Mouse (Mus musculus): ENCODE measurements around the gene Fosl1.

Fosl1 gene

DNA sequence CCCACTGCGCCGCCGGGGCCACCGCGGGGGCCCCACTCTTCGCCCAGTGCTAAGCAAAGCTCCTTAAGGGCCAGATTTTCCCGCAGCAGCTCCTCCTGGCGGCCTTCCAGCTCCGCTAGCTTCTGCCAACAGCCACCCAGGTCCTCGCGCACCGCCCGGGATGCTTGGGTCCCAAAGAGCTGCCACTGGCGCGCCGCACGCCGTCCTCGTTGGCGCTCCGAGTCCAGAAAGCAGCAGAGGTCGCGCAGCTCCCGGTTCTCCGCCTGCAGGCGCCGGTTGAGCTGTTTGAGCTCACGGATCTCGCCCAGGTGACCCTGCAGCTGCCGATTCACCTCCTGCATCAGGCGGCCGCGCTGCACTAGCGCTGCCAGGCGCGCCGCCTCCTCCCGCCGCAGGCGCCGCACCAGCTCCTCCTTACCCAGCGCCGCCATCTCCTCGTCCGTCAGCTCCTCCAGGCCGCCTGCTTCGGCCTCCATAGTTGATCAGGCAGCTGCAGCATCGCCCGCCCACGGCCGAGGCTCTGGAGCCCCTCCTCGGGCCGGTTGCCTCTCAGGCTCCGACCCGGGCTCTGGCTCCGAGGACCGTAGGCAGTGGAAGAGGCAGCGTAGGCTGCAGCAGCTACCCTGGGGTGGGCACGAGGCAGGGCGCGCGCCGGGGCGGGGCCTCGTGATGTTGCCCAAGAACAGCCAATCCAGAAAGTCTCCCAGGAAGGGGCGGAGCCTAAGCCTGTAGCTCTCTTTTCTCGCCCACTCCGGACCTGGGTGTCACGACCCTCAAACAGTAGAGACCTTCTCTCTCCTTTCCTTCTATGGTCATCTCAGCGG lies 9.8 kb downstream of the Fosl1 start:
- peak; percentile 56 for DNase-seq (ENCODE audit: extremely low spot score, low read depth, low spot score)

DNA sequence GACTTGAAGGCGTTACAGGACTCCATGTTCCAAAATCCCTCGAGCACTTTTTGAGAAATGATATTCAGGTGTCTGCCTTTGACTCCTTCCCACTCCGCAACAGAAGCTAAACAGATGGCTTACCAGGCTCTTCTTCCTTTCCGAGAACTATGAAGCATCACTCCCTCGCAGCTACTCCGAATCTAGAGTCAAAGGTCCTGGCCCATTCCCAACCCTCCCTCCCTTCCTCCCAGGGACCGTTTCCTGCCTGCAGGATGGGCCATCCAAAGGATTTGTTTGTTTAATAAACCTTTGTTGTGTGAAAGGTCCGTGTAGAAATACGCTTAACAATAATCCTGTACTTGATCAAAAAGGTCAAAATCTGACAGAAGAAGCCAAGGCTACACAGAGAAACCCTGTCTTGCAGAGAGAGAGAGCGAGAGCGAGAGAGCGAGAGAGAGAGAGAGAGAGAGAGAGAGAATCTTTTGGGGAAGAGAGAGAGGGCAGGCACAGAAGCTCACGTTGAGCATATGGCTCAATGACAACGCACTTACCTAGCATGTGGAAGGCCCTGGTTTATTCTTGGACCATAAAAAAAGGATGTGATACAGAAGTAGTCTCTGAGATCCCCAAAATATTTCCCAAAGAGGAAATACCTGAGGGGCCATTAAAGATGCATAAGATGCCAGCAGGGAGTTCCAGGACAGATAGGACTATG lies 10.5 kb downstream of the Fosl1 start, which contains the start of gene Ccdc85b:
TSS of gene Ccdc85b (minus strand) at position 149 of the 697 bp plus-strand sequence.
- DNase-seq (ENCODE audit: extremely low spot score, low read depth, low spot score) = no peak

- no peak for DNase-seq (ENCODE audit: extremely low spot score, low read depth, low spot score)
Measured at GRCm38 (mm10) chr19:5459019-5459418, 11.7 kb downstream of the Fosl1 start.

DNA sequence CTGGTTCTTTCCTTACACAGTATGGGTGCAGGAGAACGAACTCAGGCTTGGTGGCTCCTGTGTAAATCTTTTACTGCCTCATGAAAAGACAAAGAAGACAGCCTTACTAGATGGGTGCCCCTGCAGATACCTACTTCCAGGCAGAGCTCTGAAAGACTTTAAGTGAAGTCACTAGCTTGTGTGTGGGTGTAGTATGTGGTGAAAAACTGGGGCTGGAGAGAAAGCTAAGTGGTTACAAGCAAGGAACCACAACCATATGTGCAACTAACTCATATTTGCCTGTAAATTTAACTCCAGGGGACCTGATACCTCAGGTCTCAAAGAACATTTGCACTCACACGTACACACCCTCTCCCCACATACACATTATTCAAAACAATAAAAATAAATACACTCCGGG lies 12.5 kb downstream of the Fosl1 start:
- DNase-seq (ENCODE audit: extremely low spot score, low read depth, low spot score) = no peak

GRCm38 (mm10) chr19:5460465-5460911 lies 13.1 kb downstream of the Fosl1 start, which contains the start of gene Fibp:
Fibp (plus strand) TSS chr19:5460615.
- DNase-seq (ENCODE audit: extremely low spot score, low read depth, low spot score) = peak; percentile 81

- no peak for DNase-seq (ENCODE audit: extremely low spot score, low read depth, low spot score)
Measured at GRCm38 (mm10) chr19:5461411-5461810, 14.1 kb downstream of the Fosl1 start.

DNA sequence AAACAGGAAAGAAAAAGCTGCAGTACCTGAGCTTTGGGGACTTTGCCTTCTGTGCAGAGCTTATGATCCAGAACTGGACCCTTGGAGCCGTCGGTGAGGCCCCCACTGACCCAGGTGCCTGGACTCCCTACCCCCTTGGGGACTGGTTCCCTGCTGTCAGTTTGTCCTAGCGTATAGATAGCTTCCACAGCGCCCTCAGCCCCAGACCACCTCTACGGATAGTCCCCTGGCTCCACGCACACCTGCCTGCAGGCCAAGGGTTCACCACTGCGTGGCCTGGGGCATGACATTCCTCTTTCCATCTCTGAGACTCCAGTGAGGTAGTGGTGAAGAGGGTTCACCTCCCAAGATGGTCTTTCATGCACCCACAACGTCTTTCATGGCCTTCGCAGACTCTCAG lies 15.9 kb downstream of the Fosl1 start:
- no peak for DNase-seq (ENCODE audit: extremely low spot score, low read depth, low spot score)

DNA sequence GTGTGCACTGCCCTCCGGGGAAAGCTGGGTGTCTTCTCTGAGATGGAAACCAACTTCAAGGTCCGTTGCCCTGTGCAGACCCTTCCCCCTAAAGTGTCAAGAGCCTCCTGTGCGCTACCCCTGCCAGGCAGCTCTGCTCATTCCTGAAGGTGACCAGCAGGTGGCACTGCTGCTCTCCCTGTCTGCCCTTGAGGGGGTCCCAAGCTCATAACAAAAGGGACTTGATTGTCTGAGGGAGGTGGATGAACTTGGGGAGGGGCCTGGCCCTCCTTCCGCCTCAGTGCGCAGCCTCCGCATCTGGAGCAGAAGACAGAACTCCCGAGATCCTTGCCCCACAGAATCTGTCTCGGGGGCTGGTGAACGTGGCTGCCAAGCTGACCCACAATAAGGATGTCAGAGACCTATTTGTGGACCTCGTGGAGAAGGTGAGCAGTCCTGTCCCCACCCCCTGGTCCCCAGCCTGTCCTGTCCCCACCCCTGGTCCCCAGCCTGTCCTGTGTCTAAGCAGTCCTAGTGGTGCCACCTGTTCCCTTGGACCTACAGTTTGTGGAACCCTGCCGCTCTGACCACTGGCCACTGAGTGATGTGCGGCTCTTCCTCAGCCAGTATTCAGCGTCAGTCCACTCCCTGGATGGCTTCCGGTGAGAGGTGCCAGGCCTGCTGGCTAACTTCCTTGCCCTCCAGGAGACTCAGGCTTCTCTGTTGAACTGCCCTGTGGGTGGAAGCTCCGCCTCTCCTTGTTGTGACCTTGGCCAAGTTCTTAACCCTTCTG lies 16.6 kb downstream of the Fosl1 start:
- DNase-seq (ENCODE audit: extremely low spot score, low read depth, low spot score) = peak; percentile 66

- no peak for DNase-seq (ENCODE audit: extremely low spot score, low read depth, low spot score)
Measured at GRCm38 (mm10) chr19:5465037-5465436, 17.7 kb downstream of the Fosl1 start.

DNA sequence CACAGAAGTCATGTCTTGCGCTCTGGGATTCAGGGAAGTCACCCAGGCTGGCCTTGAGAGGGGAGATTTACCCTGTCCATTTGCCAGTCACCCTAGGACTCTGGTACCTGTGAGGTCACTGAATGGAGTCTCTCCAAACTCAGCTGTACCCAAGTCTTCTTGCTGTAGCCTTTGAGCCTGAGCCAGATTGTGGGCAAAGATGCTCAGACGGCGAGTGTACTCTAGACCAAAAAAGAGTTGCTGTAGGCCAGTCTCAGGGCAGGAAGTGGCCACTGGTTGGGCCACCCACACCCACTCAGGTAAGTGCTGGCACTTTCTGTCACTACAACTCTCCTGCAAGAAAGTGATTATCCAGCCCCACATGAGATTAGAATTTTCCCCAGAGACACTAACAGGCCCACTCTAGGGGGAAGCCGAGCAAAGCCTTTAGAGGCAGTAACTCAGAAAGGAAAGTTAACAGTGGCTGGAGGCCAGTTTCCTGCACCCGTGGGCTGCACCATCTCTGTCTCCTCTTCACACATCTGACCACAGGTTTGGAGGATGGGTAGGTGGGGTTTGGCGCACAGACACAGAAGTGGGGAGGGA lies 19.7 kb downstream of the Fosl1 start:
- DNase-seq (ENCODE audit: extremely low spot score, low read depth, low spot score) = no peak

GRCm38 (mm10) chr19:5468374-5468773 lies 21.0 kb downstream of the Fosl1 start, which contains the start of gene Ctsw:
Ctsw (minus strand) TSS chr19:5468507.
- no peak for DNase-seq (ENCODE audit: extremely low spot score, low read depth, low spot score)

DNA sequence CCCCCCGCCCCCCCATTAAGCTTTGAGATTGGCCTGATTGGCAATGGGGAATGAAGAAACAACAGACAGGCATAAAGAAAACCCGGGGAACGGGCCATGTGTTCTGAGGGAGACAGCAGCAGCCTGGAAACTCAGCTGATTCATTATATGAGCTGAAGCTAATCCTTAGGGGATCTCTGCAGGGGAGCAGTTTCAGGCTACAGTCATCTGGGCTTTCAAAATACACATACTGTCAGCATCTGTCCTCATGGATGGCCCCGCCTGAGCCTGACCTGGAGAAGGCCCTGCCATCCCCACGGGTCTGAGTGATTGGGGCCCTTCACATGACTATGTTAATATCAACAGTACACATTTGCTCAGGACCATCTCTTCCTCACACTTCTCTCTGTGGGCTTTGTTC lies 24.5 kb downstream of the Fosl1 start:
- DNase-seq (ENCODE audit: extremely low spot score, low read depth, low spot score) = no peak

GRCm38 (mm10) chr19:5472857-5473256 lies 25.5 kb downstream of the Fosl1 start:
- DNase-seq (ENCODE audit: extremely low spot score, low read depth, low spot score) = no peak

DNA sequence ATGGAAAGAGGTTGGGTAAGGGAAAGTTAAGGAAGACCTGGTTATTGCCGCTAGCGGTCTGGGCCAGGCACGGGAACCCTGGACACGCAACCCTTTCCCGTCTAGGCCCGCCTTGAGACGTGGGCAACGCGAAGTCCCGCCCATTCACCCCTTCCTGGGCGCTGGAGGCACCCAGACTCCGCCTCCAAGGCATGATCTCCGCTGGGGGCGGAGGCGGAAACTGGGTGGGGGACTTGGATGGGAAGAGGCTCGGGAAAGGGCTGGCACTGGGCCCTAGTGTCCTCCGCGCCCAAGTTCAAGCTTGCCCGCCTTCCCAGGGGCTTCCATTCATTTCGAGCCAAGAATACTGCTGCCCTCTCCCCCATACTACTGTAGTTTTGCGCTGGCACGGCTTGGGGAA lies 26.4 kb downstream of the Fosl1 start, which contains the start of gene Efemp2:
TSS of gene Efemp2 (plus strand) at position 235 of the 400 bp plus-strand sequence.
- DNase-seq (ENCODE audit: extremely low spot score, low read depth, low spot score) = no peak

DNA sequence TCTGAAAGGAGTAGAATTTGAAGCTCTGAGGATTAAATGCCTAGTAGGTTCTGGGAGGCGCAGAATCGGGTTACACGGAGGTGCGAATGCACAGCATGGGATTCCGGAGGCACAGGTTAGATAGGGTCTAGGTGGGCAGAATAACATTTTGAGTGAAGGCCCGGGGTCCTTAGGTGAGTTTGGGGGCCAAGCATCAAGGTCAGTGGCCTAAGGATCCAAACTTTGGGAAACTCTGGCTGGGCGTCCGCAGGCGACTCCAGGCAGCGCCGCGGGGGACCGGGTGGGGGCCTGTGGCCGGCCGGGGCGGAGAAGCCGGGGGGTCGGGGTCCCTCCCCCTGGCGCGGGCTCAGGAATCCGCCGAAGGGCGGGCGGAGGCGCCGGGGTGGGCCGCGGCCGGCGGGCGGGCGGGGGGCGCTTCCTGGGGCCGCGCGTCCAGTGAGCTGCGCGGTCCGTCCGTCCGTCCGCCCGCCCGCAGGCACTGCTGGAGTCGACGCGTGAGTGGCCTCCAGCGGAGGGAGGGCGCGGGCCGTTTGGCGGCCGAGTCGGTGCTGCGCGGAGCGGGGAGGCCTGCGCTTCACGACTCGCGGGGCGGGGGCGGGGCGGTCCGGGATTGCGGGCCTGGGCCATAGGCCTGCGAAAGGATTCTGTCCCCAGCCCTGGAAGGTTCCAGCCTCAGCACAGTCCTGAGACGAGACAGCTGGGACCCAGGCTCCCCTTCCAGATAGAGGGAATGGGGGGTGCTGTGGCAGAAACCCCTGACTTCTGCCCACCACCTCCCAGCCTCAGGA lies 27.1 kb downstream of the Fosl1 start:
- no peak for DNase-seq (ENCODE audit: extremely low spot score, low read depth, low spot score)

DNA sequence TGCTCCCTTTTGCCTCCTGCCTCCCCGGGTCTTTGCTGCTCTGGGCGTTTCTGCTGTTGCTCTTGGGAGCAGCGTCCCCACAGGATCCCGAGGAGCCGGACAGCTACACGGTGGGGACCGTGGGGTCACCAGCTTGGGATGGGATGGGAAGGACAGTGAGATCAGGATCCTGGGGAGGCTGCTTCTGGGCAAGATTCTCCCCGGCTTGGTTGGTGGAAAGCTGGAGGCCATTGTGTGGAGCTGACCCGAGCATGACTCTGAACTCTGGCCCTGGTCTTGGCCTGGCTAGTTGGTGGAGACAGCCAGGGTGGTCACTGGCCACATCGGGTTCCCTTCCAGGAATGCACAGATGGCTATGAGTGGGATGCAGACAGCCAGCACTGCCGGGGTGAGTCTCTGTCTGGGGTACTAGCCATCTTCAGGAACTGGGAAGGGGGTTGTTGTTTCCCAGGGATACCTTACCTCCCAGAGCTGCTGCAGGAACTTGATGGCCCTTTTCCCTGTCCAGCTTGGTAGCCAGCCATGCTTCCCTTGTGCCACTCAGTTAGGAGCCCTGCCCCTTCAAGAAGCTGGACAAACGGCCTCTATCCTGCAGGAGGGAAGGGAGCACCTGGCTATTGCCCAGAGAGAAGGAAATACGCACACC lies 27.8 kb downstream of the Fosl1 start:
- DNase-seq (ENCODE audit: extremely low spot score, low read depth, low spot score) = no peak

- no peak for DNase-seq (ENCODE audit: extremely low spot score, low read depth, low spot score)
Measured at GRCm38 (mm10) chr19:5477004-5477667, 29.8 kb downstream of the Fosl1 start.

- no peak for DNase-seq (ENCODE audit: extremely low spot score, low read depth, low spot score)
Measured at GRCm38 (mm10) chr19:5477668-5478300, 30.4 kb downstream of the Fosl1 start.

- no peak for DNase-seq (ENCODE audit: extremely low spot score, low read depth, low spot score)
Measured at GRCm38 (mm10) chr19:5480016-5480415, 32.7 kb downstream of the Fosl1 start.
